Mouse (Mus musculus) forebrain, embryonic 16.5 days (tissue): ENCODE results near the gene Klk1b9. TPM values are rescaled to one million over a fixed set of nuclear protein-coding genes. Genes with fewer than 3 reads are reported as not detected.

ENCODE experiments used
- ATAC-seq: fragments of 200-750 bp; cut with Nextera tagmentation; 2 replicates; pipeline ENCODE4 v1.8.0; 2017; ENCODE audit warnings: mild to moderate bottlenecking, moderate library complexity
- H3K27ac ChIP-seq: fragments of 300-500 bp; sonication (generic); 2 replicates; pipeline ENCODE4 v1.5.1; 2014; ENCODE audit warnings: low read length, control low read depth
- H3K27me3 ChIP-seq: fragments of 300-500 bp; sonication (generic); replicated peaks from 2 replicates; pipeline ENCODE4 v1.6.1; 2014; ENCODE audit warnings: low read length; ENCODE audit not compliant: control insufficient read depth, insufficient read depth
- H3K36me3 ChIP-seq: fragments of 300-500 bp; sonication (generic); 2 replicates; pipeline ENCODE4 v1.6.1; 2014; ENCODE audit not compliant: control insufficient read depth, insufficient read depth
- H3K4me1 ChIP-seq: fragments of 300-500 bp; sonication (generic); replicated peaks from 2 replicates; pipeline ENCODE4 v1.6.1; 2014; ENCODE audit warnings: low read length; ENCODE audit not compliant: control insufficient read depth, insufficient read depth
- H3K4me2 ChIP-seq: fragments of 300-500 bp; sonication (generic); 2 replicates; pipeline ENCODE4 v1.6.1; 2014; ENCODE audit warnings: mild to moderate bottlenecking, low read length, control low read depth
- H3K4me3 ChIP-seq: fragments of 300-500 bp; sonication (generic); replicated peaks from 2 replicates; pipeline ENCODE4 v1.5.1; 2014; ENCODE audit warnings: mild to moderate bottlenecking, low read length, control low read depth
- H3K9ac ChIP-seq: fragments of 300-500 bp; sonication (generic); replicated peaks from 2 replicates; pipeline ENCODE4 v1.6.1; 2014; ENCODE audit warnings: low read depth, low read length, control low read depth
- H3K9me3 ChIP-seq: fragments of 300-500 bp; sonication (generic); 2 replicates; pipeline ENCODE4 v1.6.1; 2016; ENCODE audit warnings: low read length; ENCODE audit not compliant: control insufficient read depth
- WGBS: fragments of 180-500 bp; shearing (Covaris S2); extraction: QIAGEN DNeasy Blood & Tissue Kit; methylation state at CpG from one replicate; pipeline ENCODE4 v1.1.7; 2014; 5-methylcytosine and 5-hydroxymethylcytosine counted together
- polyA plus RNA-seq: library from polyadenylated mRNA; unstranded; fragments of >200 nt; fragmentation: Nextera tagmentation; extraction: Ambion mirVana; gene quantifications from 2 replicates; pipeline ENCODE4 v1.2.1, GENCODE M21; 2015

Gene Klk1b9
- polyA plus RNA-seq, 1 experiment from 2014 or later: not detected

- no peaks in the 10 kb centered on the region for H3K27me3 ChIP-seq
- no peaks in the 10 kb centered on the region for H3K36me3 ChIP-seq
- 94% methylated on average over 5 of the region's 5 CpGs for WGBS
- H3K27ac ChIP-seq: no peak overlapping the region
- no peak overlapping the region for H3K9ac ChIP-seq
- no peaks in the 10 kb centered on the region for H3K4me1 ChIP-seq
- no peaks in the 10 kb centered on the region for H3K9me3 ChIP-seq
- ATAC-seq: no peak
- no peak overlapping the region for H3K4me2 ChIP-seq
- no peak overlapping the region for H3K4me3 ChIP-seq
These were observed 39.2 kb downstream of the Klk1b9 start for GRCm38 (mm10) chr7:44015071-44015470.

Other genes starting within 250 kb of the Klk1b9 start
- gene Klk12, start 207.2 kb upstream of the Klk1b9 start, polyA plus RNA-seq: not detected in 2 replicates
- not detected in 2 replicates for gene Klk11, start 201.5 kb upstream of the Klk1b9 start, polyA plus RNA-seq
- gene Klk10, start 195.0 kb upstream of the Klk1b9 start, polyA plus RNA-seq: 0.35 TPM in 2 replicates
- gene Klk9, start 184.2 kb upstream of the Klk1b9 start, polyA plus RNA-seq: 0.23 TPM in 1 of 2 replicates, not detected in the other
- gene Klk8, start 178.5 kb upstream of the Klk1b9 start, polyA plus RNA-seq: 5.8 and 6.8 TPM in 2 replicates
- not detected in 2 replicates for gene Klk7, start 164.8 kb upstream of the Klk1b9 start, polyA plus RNA-seq
- not detected in 2 replicates for gene Klk6, start 151.6 kb upstream of the Klk1b9 start, polyA plus RNA-seq
- gene Klk5, start 134.1 kb upstream of the Klk1b9 start, polyA plus RNA-seq: not detected in 2 replicates
- gene Klk4, start 94.9 kb upstream of the Klk1b9 start, polyA plus RNA-seq: 0.33 and 0.46 TPM in 2 replicates
- gene Klk15, start 42.3 kb upstream of the Klk1b9 start, polyA plus RNA-seq: not detected in 2 replicates
- gene Klk1b8, start 25.4 kb upstream of the Klk1b9 start, polyA plus RNA-seq: not detected in 2 replicates
- gene Klk1b1, start 9.3 kb upstream of the Klk1b9 start, polyA plus RNA-seq: not detected in 2 replicates
- not detected in 2 replicates for gene Klk1b11, start 19.8 kb downstream of the Klk1b9 start, polyA plus RNA-seq
- not detected in 2 replicates for gene Klk1b26, start 36.1 kb downstream of the Klk1b9 start, polyA plus RNA-seq
- not detected in 2 replicates for gene Klk1b27, start 76.2 kb downstream of the Klk1b9 start, polyA plus RNA-seq
- not detected in 2 replicates for gene Klk1b21, start 126.3 kb downstream of the Klk1b9 start, polyA plus RNA-seq
- not detected in 2 replicates for gene Klk1b22, start 136.6 kb downstream of the Klk1b9 start, polyA plus RNA-seq
- not detected in 2 replicates for gene Klk1b16, start 160.7 kb downstream of the Klk1b9 start, polyA plus RNA-seq
- not detected in 2 replicates for gene Klk1b24, start 212.2 kb downstream of the Klk1b9 start, polyA plus RNA-seq
- not detected in 2 replicates for gene Klk1b3, start 222.1 kb downstream of the Klk1b9 start, polyA plus RNA-seq
- not detected in 2 replicates for gene Klk1b4, start 231.4 kb downstream of the Klk1b9 start, polyA plus RNA-seq
- not detected in 2 replicates for gene Klk1b5, start 239.9 kb downstream of the Klk1b9 start, polyA plus RNA-seq
- gene Klk1, start 249.3 kb downstream of the Klk1b9 start, polyA plus RNA-seq: not detected in 2 replicates